Mouse (Mus musculus): ENCODE results near the gene Ttc16. TPM values are rescaled to one million over a fixed set of nuclear protein-coding genes. Genes with fewer than 3 reads are reported as not detected.

The Ttc16 gene
- polyA plus RNA-seq (2014; fragmentation: Nextera tagmentation; extraction: Ambion mirVana), result 0.13 and 0.64 TPM in 2 replicates

GRCm38 (mm10) chr2:32775359-32776074 is at the start of gene Ttc16, which contains the start of gene Ptrh1:
TSS of gene Ttc16 (minus strand) at chr2:32775633.
TSS of gene Ptrh1 (plus strand) at chr2:32775786.
- ATAC-seq (ENCODE audit: insufficient number of reproducible peaks, insufficient read depth, low FRiP score, low read depth), result peak; percentile 96
- WGBS, result under 1% methylated on average over 46 of the region's 46 CpGs
- H3K4me3 ChIP-seq (ENCODE audit: low read depth, low read length), result peak within 1 kb of the TSS; percentile 51
- H3K36me3 ChIP-seq (ENCODE audit: control insufficient read depth, insufficient read depth, low read length), result no peaks in the 10 kb centered on the region
- 0 out of 2 replicates have a peak within 1 kb of the TSS, but pooled peaks have one; percentile 23 for H3K27ac ChIP-seq (ENCODE audit: low read length)
- H3K4me1 ChIP-seq (ENCODE audit: control insufficient read depth, insufficient read depth, low read length), result no peaks in the 10 kb centered on the region
- H3K9ac ChIP-seq (replicated peaks; ENCODE audit: low read depth, low read length), result 0 out of 2 replicates have a peak within 1 kb of the TSS, but pooled peaks have one; percentile 10
- no peaks in the 10 kb centered on the region for H3K9me3 ChIP-seq (ENCODE audit: control insufficient read depth, low read depth, low read length)
- no peaks in the 10 kb centered on the region for H3K27me3 ChIP-seq (ENCODE audit: control insufficient read depth, insufficient read depth, low read length)
- H3K4me2 ChIP-seq (replicated peaks; ENCODE audit: low read depth, low read length), result peak within 1 kb of the TSS; percentile 76

GRCm38 (mm10) chr2:32824778-32825177 is 49.3 kb upstream of the Ttc16 start:
- H3K27ac ChIP-seq (ENCODE audit: low read length), result no peak overlapping the region
- H3K9ac ChIP-seq (replicated peaks; ENCODE audit: low read depth, low read length), result no peak overlapping the region
- 0 out of 2 replicates have a peak, but pooled peaks cover 10% of the 10 kb centered on the region for H3K4me1 ChIP-seq (ENCODE audit: control insufficient read depth, insufficient read depth, low read length)
- no peaks in the 10 kb centered on the region for H3K9me3 ChIP-seq (ENCODE audit: control insufficient read depth, low read depth, low read length)
- ATAC-seq (ENCODE audit: insufficient number of reproducible peaks, insufficient read depth, low FRiP score, low read depth), result no peak
- no peaks in the 10 kb centered on the region for H3K36me3 ChIP-seq (ENCODE audit: control insufficient read depth, insufficient read depth, low read length)
- no peak overlapping the region for H3K4me3 ChIP-seq (ENCODE audit: low read depth, low read length)
- no peak overlapping the region for H3K4me2 ChIP-seq (replicated peaks; ENCODE audit: low read depth, low read length)
- H3K27me3 ChIP-seq (ENCODE audit: control insufficient read depth, insufficient read depth, low read length), result no peaks in the 10 kb centered on the region
- whole genome bisulfite sequencing, result 79% methylated on average over 1 of the region's 1 CpGs

- Histone ChIP-seq H3K36me3 (ENCODE audit: control insufficient read depth, insufficient read depth, low read length) (no peaks in the 10 kb centered on the region), H3K27me3 (ENCODE audit: control insufficient read depth, insufficient read depth, low read length) (no peaks in the 10 kb centered on the region), H3K27ac (ENCODE audit: low read length) (no peak overlapping the region), H3K4me3 (ENCODE audit: low read depth, low read length) (no peak overlapping the region), H3K9me3 (ENCODE audit: control insufficient read depth, low read depth, low read length) (no peaks in the 10 kb centered on the region), H3K4me2 (replicated peaks; ENCODE audit: low read depth, low read length) (no peak overlapping the region), H3K9ac (replicated peaks; ENCODE audit: low read depth, low read length) (no peak overlapping the region), H3K4me1 (ENCODE audit: control insufficient read depth, insufficient read depth, low read length) (0 out of 2 replicates have a peak, but pooled peaks cover 10% of the 10 kb centered on the region)
- WGBS, result 25% methylated on average over 8 of the region's 8 CpGs
- ATAC-seq (ENCODE audit: insufficient number of reproducible peaks, insufficient read depth, low FRiP score, low read depth), result no peak
These were observed 48.7 kb upstream of the Ttc16 start for GRCm38 (mm10) chr2:32824181-32824580.

GRCm38 (mm10) chr2:32823579-32824154 is 48.2 kb upstream of the Ttc16 start:
- WGBS, result 49% methylated on average over 8 of the region's 8 CpGs
- H3K4me1 ChIP-seq (ENCODE audit: control insufficient read depth, insufficient read depth, low read length), result 0 out of 2 replicates have a peak, but pooled peaks cover 10% of the 10 kb centered on the region
- H3K36me3 ChIP-seq (ENCODE audit: control insufficient read depth, insufficient read depth, low read length), result no peaks in the 10 kb centered on the region
- no peak overlapping the region for H3K9ac ChIP-seq (replicated peaks; ENCODE audit: low read depth, low read length)
- no peaks in the 10 kb centered on the region for H3K9me3 ChIP-seq (ENCODE audit: control insufficient read depth, low read depth, low read length)
- H3K27ac ChIP-seq (ENCODE audit: low read length), result no peak overlapping the region
- H3K27me3 ChIP-seq (ENCODE audit: control insufficient read depth, insufficient read depth, low read length), result no peaks in the 10 kb centered on the region
- no peak overlapping the region for H3K4me3 ChIP-seq (ENCODE audit: low read depth, low read length)
- no peak for ATAC-seq (ENCODE audit: insufficient number of reproducible peaks, insufficient read depth, low FRiP score, low read depth)
- H3K4me2 ChIP-seq (replicated peaks; ENCODE audit: low read depth, low read length), result no peak overlapping the region

- H3K36me3 ChIP-seq (ENCODE audit: control insufficient read depth, insufficient read depth, low read length), result no peaks in the 10 kb centered on the region
- ATAC-seq (ENCODE audit: insufficient number of reproducible peaks, insufficient read depth, low FRiP score, low read depth), result no peak
- 0 out of 2 replicates have a peak, but pooled peaks cover 10% of the 10 kb centered on the region for H3K4me1 ChIP-seq (ENCODE audit: control insufficient read depth, insufficient read depth, low read length)
- H3K27ac ChIP-seq (ENCODE audit: low read length), result no peak overlapping the region
- H3K27me3 ChIP-seq (ENCODE audit: control insufficient read depth, insufficient read depth, low read length), result no peaks in the 10 kb centered on the region
- no peak overlapping the region for H3K4me2 ChIP-seq (replicated peaks; ENCODE audit: low read depth, low read length)
- 23% methylated on average over 11 of the region's 11 CpGs for WGBS
- no peak overlapping the region for H3K4me3 ChIP-seq (ENCODE audit: low read depth, low read length)
- H3K9me3 ChIP-seq (ENCODE audit: control insufficient read depth, low read depth, low read length), result no peaks in the 10 kb centered on the region
- no peak overlapping the region for H3K9ac ChIP-seq (replicated peaks; ENCODE audit: low read depth, low read length)
These were observed 47.7 kb upstream of the Ttc16 start for GRCm38 (mm10) chr2:32823153-32823552.

GRCm38 (mm10) chr2:32822643-32823042 is 47.2 kb upstream of the Ttc16 start:
- Histone ChIP-seq H3K36me3 (ENCODE audit: control insufficient read depth, insufficient read depth, low read length) (no peaks in the 10 kb centered on the region), H3K4me3 (ENCODE audit: low read depth, low read length) (no peak overlapping the region), H3K9me3 (ENCODE audit: control insufficient read depth, low read depth, low read length) (no peaks in the 10 kb centered on the region), H3K4me1 (ENCODE audit: control insufficient read depth, insufficient read depth, low read length) (0 out of 2 replicates have a peak, but pooled peaks cover 10% of the 10 kb centered on the region), H3K4me2 (replicated peaks; ENCODE audit: low read depth, low read length) (no peak overlapping the region), H3K27ac (ENCODE audit: low read length) (no peak overlapping the region), H3K9ac (replicated peaks; ENCODE audit: low read depth, low read length) (no peak overlapping the region), H3K27me3 (ENCODE audit: control insufficient read depth, insufficient read depth, low read length) (no peaks in the 10 kb centered on the region)
- WGBS, result 79% methylated on average over 6 of the region's 6 CpGs
- ATAC-seq (ENCODE audit: insufficient number of reproducible peaks, insufficient read depth, low FRiP score, low read depth), result no peak

GRCm38 (mm10) chr2:32821041-32821802 is 45.8 kb upstream of the Ttc16 start:
- Histone ChIP-seq H3K9me3 (ENCODE audit: control insufficient read depth, low read depth, low read length) (no peaks in the 10 kb centered on the region), H3K36me3 (ENCODE audit: control insufficient read depth, insufficient read depth, low read length) (no peaks in the 10 kb centered on the region), H3K27me3 (ENCODE audit: control insufficient read depth, insufficient read depth, low read length) (no peaks in the 10 kb centered on the region), H3K9ac (replicated peaks; ENCODE audit: low read depth, low read length) (no peak overlapping the region), H3K4me2 (replicated peaks; ENCODE audit: low read depth, low read length) (no peak overlapping the region), H3K4me3 (ENCODE audit: low read depth, low read length) (no peak overlapping the region), H3K27ac (ENCODE audit: low read length) (no peak overlapping the region), H3K4me1 (ENCODE audit: control insufficient read depth, insufficient read depth, low read length) (peaks cover 14% of the 10 kb centered on the region; the same call in 1 of the 2 replicates)
- ATAC-seq (ENCODE audit: insufficient number of reproducible peaks, insufficient read depth, low FRiP score, low read depth), result no peak
- WGBS, result 65% methylated on average over 11 of the region's 11 CpGs

GRCm38 (mm10) chr2:32818208-32818607 is 42.8 kb upstream of the Ttc16 start:
- H3K27me3 ChIP-seq (ENCODE audit: control insufficient read depth, insufficient read depth, low read length), result no peaks in the 10 kb centered on the region
- no peak for ATAC-seq (ENCODE audit: insufficient number of reproducible peaks, insufficient read depth, low FRiP score, low read depth)
- H3K9me3 ChIP-seq (ENCODE audit: control insufficient read depth, low read depth, low read length), result no peaks in the 10 kb centered on the region
- no peak overlapping the region for H3K9ac ChIP-seq (replicated peaks; ENCODE audit: low read depth, low read length)
- WGBS, result 91% methylated on average over 5 of the region's 5 CpGs
- H3K4me3 ChIP-seq (ENCODE audit: low read depth, low read length), result no peak overlapping the region
- no peak overlapping the region for H3K27ac ChIP-seq (ENCODE audit: low read length)
- H3K4me2 ChIP-seq (replicated peaks; ENCODE audit: low read depth, low read length), result no peak overlapping the region
- H3K36me3 ChIP-seq (ENCODE audit: control insufficient read depth, insufficient read depth, low read length), result no peaks in the 10 kb centered on the region
- H3K4me1 ChIP-seq (ENCODE audit: control insufficient read depth, insufficient read depth, low read length), result peaks cover 4% of the 10 kb centered on the region; the same call in 1 of the 2 replicates

Measured in stomach, embryonic 14.5 days (tissue).